Mouse (Mus musculus): ENCODE measurements around the gene Zcchc24.

Zcchc24 gene

DNA sequence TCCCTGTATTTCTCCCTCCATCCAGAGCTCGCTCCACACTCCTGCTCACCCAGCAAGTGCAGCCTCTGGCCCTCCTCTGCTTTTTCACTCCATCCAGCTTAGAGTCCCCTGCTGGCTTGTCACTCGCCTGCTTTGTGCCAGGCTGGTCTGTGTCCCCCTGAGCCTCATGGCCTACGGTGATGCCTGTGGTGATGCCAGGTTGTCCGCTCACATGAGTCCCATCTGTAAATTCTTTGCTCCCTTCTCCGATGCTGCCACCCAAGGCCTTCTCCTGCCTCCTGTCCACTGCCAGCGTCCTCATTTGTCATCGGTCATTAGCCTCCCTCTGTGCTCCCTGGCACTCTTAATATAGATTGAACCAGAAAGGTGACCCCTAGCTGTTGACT, 104.5 kb downstream of the Zcchc24 start:
- no peak for DNase-seq

DNA sequence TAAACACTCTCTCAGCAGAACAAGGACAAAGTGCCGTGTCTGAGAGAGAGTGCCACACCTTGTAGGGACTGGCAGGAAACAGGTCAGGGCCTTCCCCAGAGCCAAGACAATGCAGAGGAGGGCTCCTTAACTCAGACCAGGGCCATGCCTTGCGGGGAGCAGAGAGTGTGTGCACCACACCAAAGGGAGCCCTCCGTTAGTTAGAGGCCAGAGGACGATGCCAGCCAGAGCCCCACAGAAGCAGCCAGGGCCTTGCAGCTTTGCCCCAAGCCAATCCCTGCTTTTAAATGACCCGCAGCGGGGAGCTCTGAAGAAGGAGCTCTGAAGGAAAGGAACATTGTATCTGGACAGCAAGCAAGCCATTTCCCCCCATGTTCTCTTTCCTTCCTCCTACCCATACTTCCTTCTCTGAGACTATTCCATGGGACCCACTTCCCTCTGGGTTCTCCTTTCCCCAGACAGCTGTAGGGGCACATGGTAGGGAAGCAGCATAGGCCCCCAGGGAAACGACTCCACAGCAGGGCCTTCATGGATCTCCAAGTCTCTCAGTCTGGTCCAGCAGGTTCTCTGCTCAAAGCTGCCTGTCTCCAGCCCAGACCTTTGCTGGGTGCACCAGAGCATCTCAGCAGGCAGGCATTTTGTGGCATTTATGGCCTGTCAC, 105.1 kb downstream of the Zcchc24 start:
- DNase-seq: no peak
